ENCODE assay signal across 8 mouse cellular contexts in genomic region chr6:80019189-80019860, GRCm38 (mm10). TPM values are rescaled to one million over a fixed set of nuclear protein-coding genes. Genes with fewer than 3 reads are reported as not detected.
DNase-seq lines count a peak whose midpoint lies in the region; ATAC-seq and TF ChIP-seq lines count a peak whose summit lies in the region.

No protein-coding gene starts in this region.

- no peaks in the 10 kb centered on the region for H3K27me3 ChIP-seq in cerebellum, adult 2 months (ENCODE audit: control insufficient read depth, insufficient read depth, low read length)
- H3K27me3 ChIP-seq in lung, embryonic 14.5 days (ENCODE audit: insufficient read depth, low read length) = no peaks in the 10 kb centered on the region
- no peaks in the 10 kb centered on the region for H3K27me3 ChIP-seq in limb, embryonic 11.5 days (ENCODE audit: control insufficient read depth, insufficient read depth, low read length)

- no peak for TF ChIP-seq CTCF in cerebellum, adult 2 months (IDR thresholded peaks at IDR 0.05; ENCODE audit: borderline replicate concordance, insufficient read depth, low read depth, low read length)
- no peak for TF ChIP-seq CTCF in lung, embryonic 14.5 days (IDR thresholded peaks at IDR 0.05; ENCODE audit: low read depth)

- TF ChIP-seq POLR2A in cerebellum, adult 2 months (IDR thresholded peaks at IDR 0.05; ENCODE audit: borderline replicate concordance, insufficient read depth, low read length) = no peak

- H3K4me1 ChIP-seq in cerebellum, adult 2 months (ENCODE audit: control insufficient read depth, insufficient read depth, low read length) = no peaks in the 10 kb centered on the region
- no peaks in the 10 kb centered on the region for H3K4me1 ChIP-seq in lung, embryonic 14.5 days (ENCODE audit: insufficient read depth)
- no peaks in the 10 kb centered on the region for H3K4me1 ChIP-seq in limb, embryonic 11.5 days (ENCODE audit: control insufficient read depth, insufficient read depth, low read length)

- peak overlapping the region; percentile 87 for H3K4me3 ChIP-seq in cerebellum, adult 2 months (replicated peaks; ENCODE audit: insufficient read depth, low read depth, low read length)
- H3K4me3 ChIP-seq in lung, embryonic 14.5 days (ENCODE audit: low read depth, low read length) = peak overlapping the region; percentile 30
- peak overlapping the region; percentile 20 for H3K4me3 ChIP-seq in limb, embryonic 11.5 days (ENCODE audit: low read depth, low read length)

- H3K36me3 ChIP-seq in lung, embryonic 14.5 days (ENCODE audit: insufficient read depth) = no peaks in the 10 kb centered on the region
- H3K36me3 ChIP-seq in limb, embryonic 11.5 days (ENCODE audit: control insufficient read depth, insufficient read depth, low read length) = no peaks in the 10 kb centered on the region

- peak in 1 of 2 experiments; percentile 10 for DNase-seq in cerebellum, adult 2 months
- DNase-seq in cerebellum, adult 9-10 months = no peak
- DNase-seq in lung, embryonic 14.5 days = peak; percentile 23
- DNase-seq in lung, adult 18-20 months = no peak
- DNase-seq in limb, embryonic 11.5 days (ENCODE audit: low spot score) = peak; percentile 32
- DNase-seq in right cerebral cortex, postnatal 25 days = peak; percentile 8
- no peak for DNase-seq in urinary bladder, adult 2 months (ENCODE audit: low spot score)
- DNase-seq in ovary, postnatal 14 days (ENCODE audit: low spot score) = no peak

- no peak overlapping the region for H3K27ac ChIP-seq in cerebellum, adult 2 months (ENCODE audit: insufficient read depth, low read length)
- H3K27ac ChIP-seq in lung, embryonic 14.5 days (ENCODE audit: low read depth) = no peak overlapping the region
- H3K27ac ChIP-seq in limb, embryonic 11.5 days (replicated peaks; ENCODE audit: low read depth, low read length) = no peak overlapping the region

- H3K9ac ChIP-seq in lung, embryonic 14.5 days = peak overlapping the region; percentile 16; the same call in 1 of the 2 replicates
- no peak overlapping the region for H3K9ac ChIP-seq in limb, embryonic 11.5 days (ENCODE audit: low read length)

- peak overlapping the region; percentile 66 for H3K4me2 ChIP-seq in lung, embryonic 14.5 days
- peak overlapping the region; percentile 47 for H3K4me2 ChIP-seq in limb, embryonic 11.5 days (ENCODE audit: low read depth, severe bottlenecking)

- 3% methylated on average over 14 of the region's 14 CpGs for WGBS in cerebellum, adult 2 months
- 4% methylated on average over 14 of the region's 14 CpGs for WGBS in lung, embryonic 14.5 days
- 6% methylated on average over 12 of the region's 14 CpGs for WGBS in limb, embryonic 11.5 days

- no peaks in the 10 kb centered on the region for H3K9me3 ChIP-seq in lung, embryonic 14.5 days (ENCODE audit: low read depth, low read length)
- H3K9me3 ChIP-seq in limb, embryonic 11.5 days (ENCODE audit: control insufficient read depth, low read length) = no peaks in the 10 kb centered on the region

- ATAC-seq in lung, embryonic 14.5 days (ENCODE audit: insufficient read depth) = no peak
- ATAC-seq in limb, embryonic 11.5 days (ENCODE audit: insufficient number of reproducible peaks, low FRiP score, low TSS enrichment, low read depth) = 0 out of 2 replicates have a peak, but pooled peaks have one; percentile 53

RNA-seq across cellular contexts. Expression of gene Lrrtm4, which starts 0.6 kb away (rescaled TPM):
- polyA plus RNA-seq in cerebellum, adult 2 months (2012; rRNA removed) = 7.7 and 9.0 TPM in 2 replicates
- 0.18 and 0.33 TPM in 2 replicates for polyA plus RNA-seq in lung, embryonic 14.5 days (2014; fragmentation: Nextera tagmentation; extraction: Ambion mirVana)
- 0.95 and 1.3 TPM in 2 replicates for polyA plus RNA-seq in limb, embryonic 11.5 days (2014; fragmentation: Nextera tagmentation; extraction: Ambion mirVana)
- 0.11 and 0.15 TPM in 2 replicates for polyA plus RNA-seq in urinary bladder, adult 2 months (2012; rRNA removed)

Comparison
In these comparisons a context has a peak if more than half of its experiments do, and no peak if none do; other contexts are left out.
1. DNase-seq: peak in lung, embryonic 14.5 days (single experiment), limb, embryonic 11.5 days (single experiment) and right cerebral cortex, postnatal 25 days (single experiment); none in cerebellum, adult 9-10 months (single experiment), lung, adult 18-20 months (0 of 2), urinary bladder, adult 2 months (single experiment) and ovary, postnatal 14 days (single experiment).
2. H3K4me3 ChIP-seq: peak in every context shown above with its lines; median percentile 87 in cerebellum, adult 2 months; 30 in lung, embryonic 14.5 days; 20 in limb, embryonic 11.5 days.